Mouse (Mus musculus) ovary, adult 2 months (tissue): Measurements from ENCODE around the gene Man1a2. TPM values are rescaled to one million over a fixed set of nuclear protein-coding genes. Genes with fewer than 3 reads are reported as not detected.

Experiments
- polyA plus RNA-seq: library from polyadenylated mRNA; depleted of rRNA; stranded (reverse); fragments of >200 nt; gene quantifications from 2 replicates; pipeline ENCODE4 v1.2.3, GENCODE M21; 2012; rRNA removed

Gene Man1a2
- 25.8 and 45.4 TPM in 2 replicates for polyA plus RNA-seq

GRCm38 (mm10) chr3:100685087-100685762 lies at the start of gene Man1a2:
Gene Man1a2 (minus strand): TSS chr3:100685503.

Other genes starting within 250 kb of the Man1a2 start
- 9.9 and 12.7 TPM in 2 replicates for gene Tent5c, start 196.2 kb downstream of the Man1a2 start, polyA plus RNA-seq
- 4.7 and 5.2 TPM in 2 replicates for gene Vtcn1, start 140.0 kb upstream of the Man1a2 start, polyA plus RNA-seq
- 9.7 and 11.0 TPM in 2 replicates for gene Trim45, start 236.7 kb upstream of the Man1a2 start, polyA plus RNA-seq